Mouse (Mus musculus) heart, embryonic 11.5 days (tissue): Measurements from ENCODE around the gene Fam209. TPM values are rescaled to one million over a fixed set of nuclear protein-coding genes. Genes with fewer than 3 reads are reported as not detected.

Experiments used
- ATAC-seq: fragments of 200-750 bp; cut with Nextera tagmentation; replicated peaks from 2 replicates; pipeline ENCODE4 v1.8.0; 2017; ENCODE audit warnings: moderate library complexity; ENCODE audit not compliant: insufficient number of reproducible peaks, low FRiP score, low TSS enrichment
- H3K27ac ChIP-seq: fragments of 300-500 bp; sonication (generic); 2 replicates; pipeline ENCODE4 v1.5.1; 2014; ENCODE audit warnings: mild to moderate bottlenecking, low read depth, low read length
- H3K27me3 ChIP-seq: fragments of 300-500 bp; sonication (generic); 2 replicates; pipeline ENCODE4 v1.6.1; 2014; ENCODE audit warnings: mild to moderate bottlenecking, low read length, mixed read lengths; ENCODE audit not compliant: control insufficient read depth, insufficient read depth
- H3K36me3 ChIP-seq: fragments of 300-500 bp; sonication (generic); 2 replicates; pipeline ENCODE4 v1.6.1; 2014; ENCODE audit warnings: mild to moderate bottlenecking, low read length, moderate library complexity, mixed read lengths; ENCODE audit not compliant: control insufficient read depth, insufficient read depth
- H3K4me1 ChIP-seq: fragments of 300-500 bp; sonication (generic); 2 replicates; pipeline ENCODE4 v1.6.1; 2014; ENCODE audit warnings: low read length; ENCODE audit not compliant: control insufficient read depth, insufficient read depth
- H3K4me2 ChIP-seq: fragments of 300-500 bp; sonication (generic); 2 replicates; pipeline ENCODE4 v1.6.1; 2014; ENCODE audit warnings: mild to moderate bottlenecking, moderate library complexity
- H3K4me3 ChIP-seq: fragments of 300-500 bp; sonication (generic); 2 replicates; pipeline ENCODE4 v1.5.1; 2014; ENCODE audit warnings: low read depth, low read length
- H3K9ac ChIP-seq: fragments of 300-500 bp; sonication (generic); 2 replicates; pipeline ENCODE4 v1.6.1; 2014; ENCODE audit warnings: mild to moderate bottlenecking, low read depth, low read length, moderate library complexity
- H3K9me3 ChIP-seq: fragments of 300-500 bp; sonication (generic); replicated peaks from 2 replicates; pipeline ENCODE4 v1.6.1; 2016; ENCODE audit warnings: low read length; ENCODE audit not compliant: control insufficient read depth
- WGBS: fragments of 180-500 bp; shearing (Covaris S2); extraction: QIAGEN DNeasy Blood & Tissue Kit; methylation state at CpG from one replicate; pipeline ENCODE4 v1.1.7; 2014; ENCODE audit not compliant: insufficient replicate concordance; 5-methylcytosine and 5-hydroxymethylcytosine counted together
- polyA plus RNA-seq: library from polyadenylated mRNA; unstranded; fragments of >200 nt; fragmentation: Nextera tagmentation; extraction: Ambion mirVana; gene quantifications from 2 replicates; pipeline ENCODE4 v1.2.1, GENCODE M21; 2014

Fam209 gene
- polyA plus RNA-seq, 1 experiment from 2014 or later = 0.24 TPM

DNA sequence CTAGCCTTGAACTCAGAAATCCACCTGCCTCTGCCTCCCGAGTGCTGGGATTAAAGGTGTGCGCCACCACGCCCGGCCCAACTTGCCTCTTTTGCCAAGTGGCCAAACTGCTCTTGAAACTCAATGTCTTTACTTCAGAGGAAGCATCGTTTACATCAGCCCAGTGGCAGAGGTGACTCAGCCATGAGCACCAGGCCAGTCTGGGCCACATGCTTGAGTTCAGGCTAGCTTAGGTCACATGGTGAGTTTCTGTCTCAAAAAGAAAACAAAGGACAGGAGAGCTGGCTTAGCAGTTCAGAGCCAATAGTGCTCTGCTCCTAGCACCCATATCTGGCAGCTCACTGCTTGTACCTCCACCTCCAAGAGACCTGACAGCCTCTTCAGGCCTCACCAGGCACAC, 5.1 kb upstream of the Fam209 start:
- Histone ChIP-seq H3K4me2 (no peak overlapping the region), H3K27me3 (no peaks in the 10 kb centered on the region), H3K4me3 (no peak overlapping the region), H3K4me1 (no peaks in the 10 kb centered on the region), H3K9ac (no peak overlapping the region), H3K36me3 (peaks cover 24% of the 10 kb centered on the region), H3K27ac (no peak overlapping the region), H3K9me3 (no peaks in the 10 kb centered on the region)
- 90% methylated on average over 5 of the region's 5 CpGs for WGBS
- ATAC-seq = no peak

DNA sequence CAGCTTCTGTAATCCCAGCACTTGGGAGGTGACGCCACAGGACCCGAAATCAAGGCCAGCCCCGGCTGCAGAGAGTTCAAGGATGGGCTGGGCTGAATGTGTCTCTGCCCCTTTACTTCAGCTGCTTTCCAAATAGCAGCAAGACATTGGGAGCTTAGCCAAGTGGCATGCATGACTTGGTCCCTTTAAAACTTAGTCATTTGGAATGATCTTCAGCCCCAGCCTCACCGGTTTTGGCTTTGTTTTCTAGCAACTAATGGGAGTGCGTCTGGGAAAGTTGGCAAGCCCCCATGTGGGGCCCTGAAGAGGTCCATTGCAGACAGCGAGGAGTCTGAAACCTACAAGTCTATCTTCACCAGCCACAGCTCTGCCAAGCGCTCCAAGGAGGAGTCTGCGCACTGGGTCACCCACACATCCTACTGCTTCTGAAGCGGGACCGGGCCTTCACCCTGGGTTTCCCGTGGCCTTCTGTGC, 3.9 kb upstream of the Fam209 start:
- Histone ChIP-seq H3K4me1 (no peaks in the 10 kb centered on the region), H3K4me2 (no peak overlapping the region), H3K9ac (no peak overlapping the region), H3K36me3 (peaks cover 24% of the 10 kb centered on the region), H3K27me3 (no peaks in the 10 kb centered on the region), H3K4me3 (no peak overlapping the region), H3K27ac (no peak overlapping the region), H3K9me3 (no peaks in the 10 kb centered on the region)
- ATAC-seq = no peak
- whole genome bisulfite sequencing = 90% methylated on average over 11 of the region's 11 CpGs

DNA sequence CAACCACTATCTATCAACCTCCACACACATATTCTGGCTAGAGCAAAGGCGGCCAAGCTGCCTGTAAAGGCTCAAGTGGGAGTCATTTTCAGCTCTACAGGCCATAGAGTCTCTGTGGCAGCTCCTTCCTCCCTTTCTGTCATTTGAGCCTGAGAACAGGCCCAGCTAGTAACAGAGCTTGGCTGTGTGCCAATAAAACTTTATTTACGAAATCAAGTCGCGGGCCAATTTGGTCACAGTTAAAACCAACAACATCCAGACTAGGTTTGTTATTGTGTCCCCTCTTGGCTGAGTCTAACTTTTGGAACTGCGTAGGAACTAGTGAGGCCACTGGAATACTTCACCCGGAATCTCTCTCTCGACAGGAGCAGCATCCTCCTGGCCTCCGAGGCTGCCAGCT, 1.3 kb downstream of the Fam209 start:
- Histone ChIP-seq H3K27ac (no peak overlapping the region), H3K4me1 (peaks cover 6% of the 10 kb centered on the region), H3K4me2 (no peak overlapping the region), H3K36me3 (peaks cover 9% of the 10 kb centered on the region; the same call in 1 of the 2 replicates), H3K27me3 (no peaks in the 10 kb centered on the region), H3K4me3 (no peak overlapping the region), H3K9ac (no peak overlapping the region), H3K9me3 (no peaks in the 10 kb centered on the region)
- ATAC-seq = no peak
- 72% methylated on average over 8 of the region's 8 CpGs for WGBS

DNA sequence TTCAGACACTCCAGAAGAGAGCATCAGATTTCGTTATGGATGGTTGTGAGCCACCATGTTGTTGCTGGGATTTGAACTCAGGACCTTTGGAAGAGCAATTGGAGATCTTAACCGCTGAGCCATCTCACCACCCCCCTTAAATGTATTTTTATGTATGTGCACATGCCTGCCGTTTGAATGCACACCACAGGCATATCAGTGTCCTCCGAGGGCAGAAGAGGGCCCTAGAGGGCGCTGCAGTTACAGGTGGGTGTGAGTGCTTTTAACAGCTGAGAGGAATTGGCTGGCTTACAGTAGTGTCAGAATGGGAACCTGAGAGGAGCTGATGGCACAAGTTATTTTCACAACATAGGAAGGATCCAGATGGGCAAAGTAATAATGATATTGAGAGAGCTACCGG, 2.6 kb downstream of the Fam209 start:
- Histone ChIP-seq H3K9ac (no peak overlapping the region), H3K4me2 (no peak overlapping the region), H3K4me3 (no peak overlapping the region), H3K27ac (no peak overlapping the region), H3K27me3 (no peaks in the 10 kb centered on the region), H3K9me3 (no peaks in the 10 kb centered on the region), H3K36me3 (0 out of 2 replicates have a peak, but pooled peaks cover under 1% of the 10 kb centered on the region), H3K4me1 (peaks cover 6% of the 10 kb centered on the region)
- ATAC-seq = no peak
- 33% methylated on average over 6 of the region's 6 CpGs for WGBS

DNA sequence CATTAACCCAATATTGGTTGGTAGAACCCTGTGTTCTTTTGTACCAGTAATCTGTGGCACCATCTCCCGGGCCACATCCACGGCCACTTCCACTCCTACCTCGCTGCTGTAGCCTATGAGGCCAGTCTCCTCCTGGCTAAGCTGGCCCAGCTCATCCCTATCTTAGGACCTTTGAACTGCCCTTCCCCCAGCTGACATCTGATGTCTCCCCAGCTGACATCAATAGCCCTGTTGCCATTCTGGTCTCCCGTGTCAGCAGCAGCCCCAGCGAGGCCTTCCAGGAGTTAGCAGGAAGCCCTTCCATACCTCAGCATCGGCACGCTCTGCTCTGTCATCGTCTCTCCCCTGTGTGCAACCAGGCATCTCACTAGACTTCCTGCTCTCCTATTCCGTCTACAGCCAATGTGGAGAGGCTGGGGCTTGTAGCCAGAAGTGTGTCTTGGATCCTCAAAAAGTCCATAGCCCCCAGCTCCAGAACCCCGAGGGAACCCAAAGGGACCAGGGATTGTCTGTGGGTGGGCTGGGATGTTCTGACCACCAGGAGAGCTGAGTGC, 4.5 kb downstream of the Fam209 start:
- Histone ChIP-seq H3K9me3 (no peaks in the 10 kb centered on the region), H3K36me3 (no peaks in the 10 kb centered on the region), H3K4me2 (peak overlapping the region; percentile 49), H3K27me3 (no peaks in the 10 kb centered on the region), H3K4me3 (no peak overlapping the region), H3K4me1 (peaks cover 6% of the 10 kb centered on the region), H3K9ac (no peak overlapping the region), H3K27ac (peak overlapping the region; percentile 22; the same call in 1 of the 2 replicates)
- no peak for ATAC-seq
- 17% methylated on average over 10 of the region's 10 CpGs for WGBS

DNA sequence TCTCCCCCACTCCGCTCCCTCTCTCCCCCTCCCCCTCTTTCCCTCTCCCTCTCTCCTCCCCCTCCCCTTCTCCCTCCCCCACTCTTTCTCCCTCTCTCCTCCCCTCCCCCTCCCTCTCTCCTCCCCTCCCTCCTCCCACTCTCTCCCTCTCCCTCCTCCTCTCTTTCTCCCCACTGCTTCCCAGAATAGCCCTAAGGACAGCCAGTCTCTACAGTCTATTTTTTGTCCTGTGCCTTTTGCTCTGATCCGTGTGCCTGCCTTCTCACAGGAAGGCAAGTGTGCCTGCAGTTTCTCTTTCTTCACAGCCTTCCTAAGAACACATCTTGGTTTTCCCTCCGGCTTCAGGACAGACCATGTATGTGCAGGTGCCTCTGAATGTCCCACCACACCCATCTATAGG, 5.0 kb downstream of the Fam209 start:
- H3K4me3 ChIP-seq = peak overlapping the region; percentile 28
- H3K4me2 ChIP-seq = peak overlapping the region; percentile 58
- H3K9me3 ChIP-seq = no peaks in the 10 kb centered on the region
- no peaks in the 10 kb centered on the region for H3K36me3 ChIP-seq
- 14% methylated on average over 2 of the region's 3 CpGs for WGBS
- H3K9ac ChIP-seq = peak overlapping the region; percentile 64
- no peak for ATAC-seq
- peak overlapping the region; percentile 41; the same call in 1 of the 2 replicates for H3K27ac ChIP-seq
- no peaks in the 10 kb centered on the region for H3K27me3 ChIP-seq
- H3K4me1 ChIP-seq = peaks cover 6% of the 10 kb centered on the region

DNA sequence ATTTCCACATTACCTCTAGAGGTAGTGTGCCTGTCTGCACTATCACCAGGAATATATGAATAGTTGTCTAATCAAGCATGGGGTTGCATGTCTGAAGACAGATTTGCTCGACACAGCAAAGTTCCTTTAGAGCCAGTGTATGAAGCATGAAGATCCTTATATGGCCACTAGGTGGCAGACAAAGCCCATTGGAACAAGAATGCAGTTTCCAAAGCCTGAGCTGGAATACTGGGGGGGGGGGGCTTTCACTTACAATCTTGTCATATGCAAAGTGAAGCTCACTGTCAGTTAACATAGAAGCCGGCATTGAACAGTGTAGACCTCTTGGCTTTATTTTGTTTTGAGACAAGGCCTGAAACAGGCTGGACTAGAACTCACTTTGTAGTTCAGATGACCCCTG, 5.5 kb downstream of the Fam209 start:
- H3K27me3 ChIP-seq = no peaks in the 10 kb centered on the region
- H3K27ac ChIP-seq = 0 out of 2 replicates have a peak overlapping the region, but pooled peaks have one; percentile 41
- H3K9ac ChIP-seq = no peak overlapping the region
- no peaks in the 10 kb centered on the region for H3K9me3 ChIP-seq
- ATAC-seq = peak; percentile 18; the same call in 1 of the 2 replicates
- H3K4me2 ChIP-seq = peak overlapping the region; percentile 58
- WGBS = 1% methylated on average over 2 of the region's 2 CpGs
- H3K4me1 ChIP-seq = peaks cover 6% of the 10 kb centered on the region
- peak overlapping the region; percentile 28 for H3K4me3 ChIP-seq
- H3K36me3 ChIP-seq = no peaks in the 10 kb centered on the region

DNA sequence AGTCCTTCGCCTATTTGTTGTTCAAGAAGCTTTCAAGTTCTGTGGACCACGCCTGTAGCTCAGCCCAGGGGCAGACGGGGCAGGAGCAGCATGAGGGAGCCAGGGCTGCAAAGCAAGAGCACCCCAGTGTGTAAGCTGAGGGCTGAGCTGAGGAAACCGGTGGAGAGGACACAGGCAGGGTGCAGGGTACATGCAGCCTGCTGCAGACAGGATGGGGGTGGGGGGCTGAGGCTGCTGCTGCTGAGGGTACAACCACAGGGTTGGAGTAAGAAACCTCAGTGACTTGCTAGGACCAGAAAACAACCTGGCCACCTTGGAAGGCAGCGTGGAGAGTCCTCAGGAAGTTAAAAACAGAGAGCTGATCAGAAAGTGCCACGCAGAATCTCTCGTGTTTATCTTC, 8.0 kb downstream of the Fam209 start:
- no peaks in the 10 kb centered on the region for H3K9me3 ChIP-seq
- no peaks in the 10 kb centered on the region for H3K36me3 ChIP-seq
- H3K9ac ChIP-seq = no peak overlapping the region
- no peak overlapping the region for H3K4me3 ChIP-seq
- H3K27me3 ChIP-seq = no peaks in the 10 kb centered on the region
- H3K4me2 ChIP-seq = no peak overlapping the region
- WGBS = 60% methylated on average over 7 of the region's 7 CpGs
- no peak overlapping the region for H3K27ac ChIP-seq
- peaks cover 6% of the 10 kb centered on the region for H3K4me1 ChIP-seq
- ATAC-seq = no peak
